Mouse (Mus musculus): ENCODE results near the gene Qk. TPM values are rescaled to one million over a fixed set of nuclear protein-coding genes. Genes with fewer than 3 reads are reported as not detected.
A peak's percentile ranks its signal among the peaks of the same experiment; 100 is the strongest.

Qk gene
- total RNA-seq (2021), result 100 to 1,000 TPM; 235 to 264 TPM
- long read RNA-seq, experiment 1, full-length matches to known transcripts, result 9 of 99 reads
- long read RNA-seq, experiment 1, partial matches to known transcripts, result 3 of 99 reads
- long read RNA-seq, experiment 1, other reads (novel, unspliced or antisense), result 87 of 99 reads
- long read RNA-seq, experiment 2, full-length matches to known transcripts, result 15 of 155 reads
- long read RNA-seq, experiment 2, partial matches to known transcripts, result 1 of 155 reads
- long read RNA-seq, experiment 2, other reads (novel, unspliced or antisense), result 139 of 155 reads

DNA sequence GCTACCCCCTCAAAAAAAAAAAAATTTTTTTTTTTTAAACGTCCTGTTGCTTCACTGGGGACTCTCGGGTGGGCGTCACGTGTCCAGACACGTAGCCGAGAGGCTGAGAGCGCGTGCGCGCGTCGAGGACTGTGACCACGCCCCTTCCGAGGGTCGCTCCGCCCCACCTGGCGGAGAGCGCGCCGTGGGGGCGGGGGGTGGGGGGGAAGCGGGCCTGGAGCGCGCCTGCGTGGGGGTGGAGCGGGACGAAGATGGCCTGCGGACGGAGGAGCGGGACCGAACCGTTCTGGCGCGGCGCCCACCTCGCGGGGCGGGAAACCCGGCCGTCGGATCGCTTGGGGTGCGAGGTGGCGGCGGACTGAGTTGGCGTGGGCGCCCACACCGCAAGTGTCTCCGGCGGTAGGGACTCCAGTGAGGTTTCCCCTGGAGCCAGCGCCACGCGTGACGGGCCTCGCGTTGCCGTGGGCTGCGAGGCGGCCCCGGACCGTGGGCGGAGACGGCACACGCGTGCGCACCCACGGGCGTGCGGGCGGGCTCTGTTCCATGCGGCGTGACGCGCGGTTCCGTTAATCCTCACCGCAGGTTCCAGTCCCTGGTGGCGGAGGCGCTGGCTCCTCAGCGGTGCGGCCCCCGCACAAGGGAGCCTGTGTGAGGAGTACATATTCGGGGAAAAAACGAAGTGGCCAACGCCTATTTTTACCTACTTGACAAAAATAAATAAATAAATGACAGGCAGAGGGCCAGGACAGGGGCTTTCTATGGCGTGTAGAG, at the start of gene Qk:
Gene Qk (minus strand): TSS at position 170 of the 771 bp plus-strand sequence.
- peak; percentile 94 for DNase-seq

DNA sequence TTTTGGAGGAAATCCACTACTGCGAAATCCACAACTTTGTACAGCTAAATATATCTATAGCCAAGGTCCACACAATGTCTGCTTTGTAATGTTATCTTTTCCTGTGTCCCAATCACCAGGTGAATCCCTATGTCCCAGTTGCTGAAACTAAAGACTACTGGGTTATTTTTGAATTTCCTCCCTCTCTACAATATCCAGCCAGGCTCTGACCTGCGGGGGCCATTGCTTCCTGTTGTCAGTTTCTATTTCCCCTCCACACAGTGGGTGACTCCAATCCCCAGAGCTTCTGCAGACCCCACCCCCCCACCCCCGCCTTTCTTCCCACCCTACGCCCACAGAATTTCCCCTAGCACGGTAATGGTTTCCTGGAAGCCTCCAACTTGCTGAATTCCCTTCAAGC, 47.4 kb upstream of the Qk start:
- DNase-seq, result no peak

DNA sequence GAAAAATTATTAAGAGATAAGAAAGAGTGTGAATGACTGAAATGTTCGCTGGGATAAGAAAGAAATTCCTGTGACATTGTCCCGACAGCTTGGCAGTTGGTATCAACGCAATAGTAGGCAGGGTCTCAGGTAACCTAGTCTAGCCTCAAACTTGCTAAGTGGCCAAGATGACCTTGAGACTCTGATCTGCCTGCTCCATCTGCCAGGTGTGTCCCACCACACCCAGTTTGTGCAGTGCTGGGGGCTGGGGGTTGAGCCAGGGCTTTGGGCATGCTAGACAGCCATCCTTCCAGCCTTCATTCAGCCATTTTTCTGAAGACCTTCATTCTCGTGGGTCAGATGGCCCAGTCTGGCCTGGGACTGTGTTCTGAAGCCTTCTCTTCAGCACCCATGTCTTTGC, 46.9 kb upstream of the Qk start:
- DNase-seq, result no peak

DNA sequence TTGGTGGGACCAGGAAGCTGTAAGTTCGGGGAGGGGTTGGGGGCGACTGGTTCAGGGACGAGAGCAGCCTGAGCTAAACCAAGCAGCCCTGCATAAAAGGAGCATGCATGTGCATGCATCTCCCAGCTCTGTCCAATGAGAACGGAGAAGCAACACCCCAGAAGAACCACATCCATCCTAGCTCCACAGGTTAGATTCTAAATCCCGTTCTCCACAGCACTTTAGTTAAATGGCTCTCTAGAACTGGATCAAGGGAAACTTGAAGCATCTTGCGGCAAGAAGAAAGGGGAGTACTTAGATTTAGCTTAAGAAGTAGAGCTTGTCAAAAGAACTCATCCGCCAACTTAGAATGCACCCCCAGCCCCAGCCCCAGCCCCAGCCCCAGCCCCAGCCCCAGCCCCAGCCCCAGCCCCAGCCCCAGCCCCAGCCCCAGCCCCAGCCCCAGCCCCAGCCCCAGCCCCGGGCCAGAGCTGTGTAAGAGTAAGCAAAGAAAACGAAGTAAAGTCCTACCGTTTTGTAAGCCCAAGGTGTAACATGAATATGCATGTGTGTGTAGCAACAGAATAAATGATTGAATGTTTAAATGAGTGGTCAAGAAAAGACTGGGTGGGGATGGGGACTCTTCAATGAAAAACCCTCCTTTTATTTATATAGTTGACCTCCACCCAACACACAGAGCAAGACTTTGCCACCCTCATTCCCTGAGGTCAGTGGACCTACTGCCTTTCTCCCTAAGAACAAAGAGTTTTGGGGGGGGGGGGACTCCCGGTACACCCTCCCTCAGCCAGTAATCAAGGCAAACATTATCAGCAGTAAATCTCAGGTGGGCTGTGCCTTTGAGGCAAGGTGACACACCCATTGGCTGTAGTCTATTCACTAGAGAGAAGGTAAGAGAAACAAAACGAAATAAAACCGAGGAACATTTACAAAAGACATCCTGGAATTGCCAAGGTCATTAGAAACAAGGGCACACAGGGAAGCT, 46.1 kb upstream of the Qk start:
- no peak for DNase-seq

DNA sequence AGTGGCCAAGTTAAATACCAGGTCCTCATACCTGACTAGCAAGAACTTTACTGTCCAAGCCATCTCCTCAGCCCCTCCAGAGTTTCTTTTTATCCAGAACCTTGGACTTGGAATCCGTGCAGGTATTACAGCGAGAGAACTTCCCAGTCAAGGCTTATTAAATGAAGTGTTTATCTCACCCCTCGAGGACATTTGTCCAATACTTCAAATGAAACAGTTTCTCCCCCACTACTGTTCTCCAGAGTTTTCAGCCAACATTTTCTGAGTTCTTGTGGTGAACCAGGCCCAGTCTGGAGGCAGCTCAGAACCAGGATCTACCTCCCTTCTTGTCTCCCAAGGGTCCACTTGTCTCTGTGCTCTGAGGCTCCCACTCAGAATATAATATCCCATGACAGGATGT, 43.5 kb upstream of the Qk start:
- no peak for DNase-seq

DNA sequence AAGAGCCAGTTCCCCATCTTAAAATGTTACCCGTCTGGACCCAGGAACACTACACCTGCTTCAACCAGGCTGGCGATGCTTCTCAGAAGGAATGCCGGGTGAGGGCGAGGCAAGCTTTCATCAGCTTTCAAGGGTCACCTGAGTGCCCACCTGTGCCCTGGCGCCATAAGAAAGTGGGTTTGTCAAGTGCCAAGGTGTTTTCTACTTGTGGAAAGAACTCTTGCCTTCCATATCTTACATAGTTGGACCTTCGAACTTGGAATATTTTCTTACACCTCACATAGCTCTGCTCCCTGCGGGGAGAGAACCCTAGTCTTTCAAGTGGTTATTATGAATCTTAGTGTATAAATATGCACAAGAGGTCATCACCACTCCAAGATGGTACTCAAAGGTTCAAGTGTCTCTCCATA, 42.2 kb upstream of the Qk start:
- no peak for DNase-seq

DNA sequence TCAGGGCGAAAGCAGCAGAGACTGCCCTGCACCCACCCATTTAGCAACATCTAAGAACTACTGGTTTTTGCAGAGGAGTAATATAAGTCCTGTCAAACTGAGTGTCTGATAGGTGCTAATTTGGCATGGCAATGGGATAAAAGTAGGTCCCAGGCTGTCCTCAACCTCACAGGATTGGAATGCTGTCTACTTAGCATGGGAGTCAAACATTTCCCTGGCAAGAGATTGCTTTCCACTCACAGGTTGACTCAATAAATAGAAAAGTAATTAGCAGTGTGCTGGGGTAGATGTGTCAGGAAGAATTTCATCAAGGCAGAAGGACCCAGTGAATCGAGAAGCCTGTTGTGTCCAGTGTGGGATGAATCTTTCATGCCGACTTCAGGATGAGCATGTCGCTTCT, 41.1 kb upstream of the Qk start:
- DNase-seq, result no peak

DNA sequence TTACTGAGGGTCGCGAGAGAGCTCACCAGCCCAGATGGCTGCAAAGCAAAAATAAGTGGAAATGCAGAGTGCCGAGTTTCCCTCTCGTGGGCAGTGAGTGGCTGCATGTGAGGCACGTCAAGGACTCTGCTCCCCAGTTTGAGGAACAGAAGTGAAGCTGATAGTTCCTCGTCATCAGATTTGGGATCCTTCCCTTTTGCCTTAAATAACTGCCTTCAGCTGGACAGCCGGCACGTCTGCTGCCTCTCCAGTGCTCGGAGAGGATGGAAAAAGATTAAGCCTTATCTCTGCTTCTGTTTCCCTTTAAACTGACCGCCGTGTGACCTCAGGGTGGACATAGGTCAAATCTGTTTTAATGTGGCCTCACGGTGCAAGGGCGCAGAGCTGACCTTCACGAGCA, 39.8 kb upstream of the Qk start:
- no peak for DNase-seq

DNA sequence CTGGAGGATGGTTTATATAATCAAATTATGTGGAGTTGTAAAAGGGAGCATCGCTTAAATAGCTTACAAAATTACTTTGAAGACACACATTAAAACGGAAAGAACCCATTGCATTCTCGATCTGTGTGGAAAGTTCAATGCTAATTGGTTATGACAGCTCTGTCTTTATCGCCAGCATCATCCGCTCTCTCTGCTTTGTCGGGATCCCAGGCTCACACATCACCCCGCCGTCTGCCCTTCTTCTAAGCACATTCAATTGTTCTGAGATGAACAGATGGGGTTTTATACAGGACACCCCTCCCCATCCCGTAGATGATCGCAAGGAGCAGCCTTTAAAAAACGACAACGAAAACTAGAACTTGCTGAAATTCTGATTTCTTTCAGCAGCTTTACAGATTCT, 37.7 kb upstream of the Qk start:
- DNase-seq, result no peak

DNA sequence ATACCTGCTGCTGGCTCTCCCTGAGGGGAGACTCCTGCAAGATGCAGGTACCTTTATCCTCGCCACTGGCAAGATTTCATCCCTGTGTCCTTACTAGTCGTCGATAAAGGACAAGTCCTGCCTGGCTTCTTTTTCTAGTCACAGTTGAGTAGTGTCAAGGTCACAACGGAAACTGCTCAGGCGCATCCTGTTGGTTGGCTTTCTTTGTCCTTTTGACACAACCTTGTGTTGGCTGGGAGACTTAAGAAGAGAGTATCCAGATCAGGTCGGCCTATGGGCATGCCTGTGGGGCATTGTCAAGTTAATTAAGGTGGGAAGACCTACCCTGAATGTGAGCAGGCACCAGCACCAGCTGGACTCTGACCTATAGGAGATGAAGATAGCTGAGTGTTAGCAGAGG, 36.6 kb upstream of the Qk start:
- no peak for DNase-seq

DNA sequence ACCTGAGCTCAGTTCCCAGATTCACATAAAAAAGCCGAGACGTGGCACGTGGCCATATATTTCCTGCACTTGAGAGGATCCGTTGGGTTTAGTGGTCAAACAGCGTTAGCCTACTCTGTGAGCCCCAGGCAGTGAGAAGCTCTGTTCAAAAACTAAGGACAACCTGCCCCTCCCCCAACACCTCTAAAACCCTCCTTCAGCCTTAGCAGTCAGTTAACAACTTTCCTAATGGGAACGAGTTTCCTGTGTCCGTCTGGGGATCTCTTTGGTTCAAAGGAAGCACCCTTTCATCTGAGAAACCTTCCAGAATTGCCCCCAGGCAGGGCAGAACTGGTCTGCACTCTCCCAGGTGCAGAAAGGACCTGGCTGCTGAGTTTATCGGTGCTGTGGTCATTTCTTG, 36.1 kb upstream of the Qk start:
- no peak for DNase-seq

DNA sequence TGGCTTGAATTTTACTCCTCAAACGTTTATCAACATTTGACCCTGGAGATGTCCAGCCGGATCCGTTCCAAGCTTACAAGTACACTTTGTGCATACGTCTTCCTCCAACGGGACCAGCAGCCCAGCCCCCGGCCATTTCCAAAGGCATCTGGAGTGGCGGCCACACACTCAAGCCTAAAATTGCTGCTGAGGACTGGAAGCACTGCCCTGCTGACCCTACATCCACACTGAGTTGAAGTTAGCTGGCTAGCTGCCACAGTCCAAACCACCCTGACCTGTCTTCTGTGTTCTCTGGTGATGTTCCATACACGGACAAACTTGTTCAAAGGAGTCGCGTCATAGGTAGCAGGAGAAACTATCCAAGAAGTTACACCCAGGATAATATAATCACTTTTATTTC, 18.6 kb upstream of the Qk start:
- DNase-seq, result no peak

DNA sequence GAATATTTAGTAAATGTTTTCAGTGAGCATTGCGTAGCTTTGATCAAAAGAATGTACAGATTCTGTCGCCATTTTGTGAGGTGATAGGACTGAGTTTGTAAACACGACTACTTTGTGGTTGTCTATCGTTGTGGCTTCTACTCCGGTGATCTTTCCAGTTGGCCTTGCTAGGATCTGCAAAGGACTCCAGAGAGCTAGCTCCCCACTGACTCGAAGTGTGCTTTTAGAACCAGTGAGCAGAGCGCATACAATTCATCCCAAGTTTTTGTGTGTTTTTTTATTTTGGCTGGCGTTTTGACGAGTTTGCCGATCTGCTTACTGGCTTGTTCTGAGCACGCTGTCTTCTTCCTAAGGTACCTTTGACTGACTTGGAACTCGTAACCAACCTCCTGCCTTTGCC, 16.9 kb upstream of the Qk start:
- peak; percentile 2 for DNase-seq

DNA sequence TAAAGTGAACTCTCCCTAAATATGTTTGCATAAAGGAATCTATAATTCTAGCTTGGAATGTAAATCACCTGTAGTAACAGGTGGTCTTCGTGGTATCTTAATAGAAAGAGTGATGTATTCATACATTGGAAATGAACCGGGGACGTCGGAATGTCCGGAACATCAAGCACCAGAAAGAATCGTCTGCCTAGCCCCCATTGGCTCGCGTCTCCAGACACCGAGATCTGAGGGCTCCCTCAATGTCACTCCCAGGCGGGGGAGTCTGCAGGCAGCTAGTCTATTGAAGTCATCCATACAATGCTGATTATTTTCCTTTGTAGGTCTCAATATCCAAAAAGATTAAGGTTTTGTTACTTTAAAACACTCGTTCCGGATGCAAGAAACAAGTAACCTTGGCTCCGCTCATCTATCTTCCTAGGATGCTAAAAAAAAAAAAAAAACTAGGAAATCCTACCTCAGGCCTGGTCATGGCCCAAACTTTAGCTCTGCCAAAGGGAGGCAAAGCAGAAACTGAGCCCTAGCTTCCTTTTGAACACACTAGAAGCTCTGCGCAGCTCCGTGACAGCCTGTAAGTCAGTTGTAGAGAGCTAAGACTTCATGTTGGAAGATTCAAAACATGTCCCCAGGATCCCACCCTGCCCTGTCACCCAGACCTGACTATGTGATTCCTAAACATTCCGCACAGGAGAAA, 16.3 kb upstream of the Qk start:
- peak; percentile 8 for DNase-seq

DNA sequence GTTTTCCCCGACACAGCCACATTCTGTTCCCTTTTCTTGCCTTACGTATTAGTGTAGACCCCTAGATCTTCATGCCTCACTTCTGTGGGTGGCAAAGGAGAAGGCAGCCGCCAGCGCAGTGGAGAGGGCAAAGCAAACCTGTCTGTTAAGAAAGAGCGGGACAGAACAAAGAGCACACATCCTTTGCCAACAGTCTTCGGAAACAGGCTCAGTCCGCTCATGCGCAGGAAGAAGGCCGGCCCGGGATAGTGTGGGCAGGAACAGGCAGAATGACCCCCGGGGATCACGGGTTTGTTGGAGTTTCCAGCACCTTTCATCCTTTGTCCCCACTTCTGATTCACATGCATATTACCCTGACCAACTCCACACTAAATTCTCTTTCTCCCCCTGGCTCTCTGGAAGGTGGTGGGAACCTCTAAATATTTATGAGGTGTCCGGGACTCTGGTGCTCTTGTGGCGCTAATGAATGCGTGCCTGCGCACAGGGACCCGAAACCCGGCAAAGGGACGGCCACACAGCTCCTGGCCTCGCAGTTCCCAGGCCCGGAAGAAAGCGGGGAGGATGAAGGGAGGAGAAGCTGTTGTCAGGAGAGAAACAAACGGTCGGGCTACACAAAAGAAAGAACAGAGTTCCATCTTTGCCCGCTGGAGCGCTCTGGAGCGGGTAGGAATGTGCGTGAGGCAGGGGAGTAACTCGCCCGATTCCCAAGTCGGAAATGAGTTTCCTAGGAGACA, 15.5 kb upstream of the Qk start:
- DNase-seq, result peak; percentile 53

DNA sequence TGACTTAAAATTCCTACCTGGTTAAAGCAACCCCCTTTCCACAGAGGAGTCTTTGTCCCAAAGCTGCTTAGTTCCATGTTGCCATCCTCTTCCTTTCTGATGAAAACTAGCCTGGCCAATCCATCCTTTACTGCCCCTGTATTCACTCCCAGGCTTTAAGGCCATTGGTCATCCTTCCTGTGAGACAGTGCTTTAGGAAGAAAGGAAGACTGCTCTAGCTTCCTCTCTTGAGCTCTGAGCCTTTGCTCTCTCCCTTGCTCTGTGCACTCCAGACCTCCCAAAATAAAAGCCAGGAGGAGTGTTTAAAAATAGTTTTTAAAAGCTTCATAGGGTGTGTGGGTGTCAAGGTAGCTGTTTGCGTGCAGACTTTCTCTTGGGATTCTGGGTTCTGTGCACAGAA, 14.8 kb upstream of the Qk start:
- no peak for DNase-seq

DNA sequence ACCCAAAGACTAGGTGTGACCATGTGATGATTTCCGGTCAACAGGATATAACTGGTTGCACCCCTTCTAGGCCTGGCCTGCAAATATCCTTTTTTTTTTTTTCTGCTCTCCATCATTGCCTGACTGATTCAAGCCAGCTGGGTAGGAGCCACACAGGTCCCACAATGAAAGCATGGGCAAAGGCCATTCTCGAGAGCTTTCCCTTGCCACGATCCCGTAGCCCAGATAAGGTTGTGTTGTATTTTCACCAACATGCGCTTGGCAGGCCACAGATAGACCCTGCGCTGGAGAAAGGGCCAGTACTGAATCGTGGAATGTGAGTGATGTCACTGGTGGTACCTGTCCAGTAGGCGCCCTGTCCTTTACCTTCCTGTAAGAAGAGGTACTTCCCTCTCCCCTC, 13.7 kb upstream of the Qk start:
- peak; percentile 4 for DNase-seq

DNA sequence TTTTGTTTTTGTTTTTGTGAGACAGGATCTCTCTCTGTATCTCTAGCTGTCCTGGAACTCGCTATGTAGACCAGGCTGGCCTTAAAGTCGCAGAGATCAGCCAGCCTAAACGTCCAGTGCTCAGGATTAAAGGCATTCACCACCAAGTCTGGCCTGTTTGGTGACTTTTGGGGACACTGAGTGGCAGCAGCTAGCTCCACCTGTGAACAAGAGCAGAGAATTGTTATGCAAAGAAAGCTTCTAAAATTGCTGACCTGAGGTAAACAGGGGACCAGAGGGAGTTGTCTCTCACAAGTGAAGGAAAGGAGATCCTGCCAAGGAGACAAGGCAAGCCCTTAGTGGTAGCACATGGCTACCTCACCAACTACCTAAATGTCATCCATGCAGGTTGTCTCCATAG, 12.5 kb upstream of the Qk start:
- DNase-seq, result no peak

DNA sequence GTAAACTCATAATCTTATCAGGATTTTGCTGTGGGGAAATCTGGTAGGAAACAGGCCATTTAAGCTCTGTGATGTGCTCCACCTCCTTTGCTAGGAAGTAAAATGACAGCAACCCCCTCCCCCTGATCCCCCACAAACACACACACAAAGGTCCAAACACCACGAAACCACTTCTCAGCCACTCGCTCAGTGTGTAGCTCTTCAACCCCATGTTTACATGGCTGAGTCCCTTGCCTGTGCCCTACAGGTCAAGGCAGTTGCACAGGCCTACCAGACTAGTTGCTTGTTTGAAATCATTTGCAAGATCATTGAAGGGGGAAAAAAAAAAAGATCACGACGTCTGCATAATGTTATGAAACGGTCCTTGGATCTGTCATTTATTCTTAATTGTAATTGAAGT, 9.8 kb upstream of the Qk start:
- DNase-seq, result no peak

DNA sequence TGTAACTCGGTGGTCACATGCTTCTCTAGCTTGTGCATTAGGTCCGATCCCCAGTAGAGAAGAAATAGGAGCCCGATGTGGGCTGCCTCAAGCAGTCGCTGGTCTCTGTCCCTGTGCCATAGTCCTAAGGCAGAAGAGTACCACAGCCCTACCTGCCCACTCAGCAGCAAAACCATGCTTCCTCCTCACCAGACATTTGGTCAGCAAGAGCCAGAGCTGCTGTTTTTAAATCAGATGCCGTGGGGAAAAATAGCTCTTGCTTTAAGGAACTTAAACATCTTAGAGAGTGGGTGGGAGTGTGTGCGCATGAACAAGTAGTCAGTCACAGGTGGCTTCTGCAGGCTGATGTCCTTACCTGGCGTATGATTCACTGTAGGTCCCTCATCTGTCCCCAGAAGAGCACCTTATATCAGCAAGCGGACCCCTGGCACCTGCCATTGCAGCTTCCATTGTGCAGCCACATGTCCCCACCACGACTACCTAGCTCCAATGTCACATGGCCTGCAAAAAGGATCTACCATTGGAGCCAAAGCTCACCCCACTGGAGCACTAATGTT, 9.0 kb upstream of the Qk start:
- no peak for DNase-seq

DNA sequence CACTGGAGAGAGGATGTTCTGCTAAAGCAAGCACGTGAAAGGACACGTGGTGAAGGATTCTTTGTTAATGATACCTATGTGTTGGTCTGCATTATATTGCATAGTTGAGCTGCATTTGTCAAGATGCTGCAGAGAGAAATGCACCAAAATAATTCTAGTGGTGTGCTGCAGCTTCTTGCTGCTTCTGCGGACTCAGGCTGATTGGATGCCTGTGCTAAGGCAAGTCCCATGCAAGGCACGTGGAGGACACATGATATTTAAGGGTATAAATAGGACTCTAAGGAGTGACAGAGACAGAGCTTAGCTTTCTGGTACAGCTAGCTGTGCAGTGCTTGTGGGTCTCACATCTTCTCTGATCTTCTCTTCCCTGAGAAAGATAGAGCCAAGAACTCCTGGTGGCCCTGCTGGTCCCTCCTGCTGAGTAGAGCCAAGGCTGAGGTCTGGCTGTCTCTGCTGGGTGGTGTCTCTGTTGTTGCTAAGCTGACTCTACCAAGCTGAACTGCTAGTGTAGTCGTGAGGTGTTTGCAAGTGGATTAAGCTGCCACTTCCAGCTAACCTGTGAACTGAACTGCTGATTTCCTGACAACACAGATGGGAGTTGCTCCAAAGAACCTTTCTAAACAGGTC, 8.0 kb upstream of the Qk start:
- no peak for DNase-seq

All from gastrocnemius, postnatal 25 days (tissue).